Mouse (Mus musculus) heart, adult 2 months (tissue): ENCODE measurements at regions not wholly inside any gene's neighbourhood (a gene's known extent, or its start where the extent isn't known, plus 50 kb on each side); places are given as distances from the start of the nearest gene placed in this dataset.

Experiments
- DNase-seq, 2 experiments: peaks; one replicate each; pipeline ENCODE4 v3.0.0; 2021
- H3K27ac ChIP-seq: fragments of 200-600 bp; 2 replicates; pipeline ENCODE4 v1.8.1; 2022
- H3K27me3 ChIP-seq: fragments of 200-500 bp; 2 replicates; pipeline ENCODE4 v1.6.1; 2012; ENCODE audit warnings: mild to moderate bottlenecking, low read length, inconsistent platforms, mixed read lengths; ENCODE audit not compliant: control insufficient read depth, insufficient read depth
- H3K36me3 ChIP-seq: fragments of 200-500 bp; 2 replicates; pipeline ENCODE4 v1.6.1; 2012; ENCODE audit warnings: low read length, inconsistent platforms; ENCODE audit not compliant: control insufficient read depth, insufficient read depth
- H3K4me1 ChIP-seq: fragments of 200-500 bp; 2 replicates; pipeline ENCODE4 v1.6.1; 2011; ENCODE audit warnings: low read length; ENCODE audit not compliant: control insufficient read depth, insufficient read depth
- H3K4me3 ChIP-seq: fragments of 200-600 bp; 2 replicates; pipeline ENCODE4 v1.8.1; 2022
- H3K79me2 ChIP-seq: fragments of 200-500 bp; replicated peaks from 2 replicates; pipeline ENCODE4 v1.6.1; 2012; ENCODE audit warnings: mild to moderate bottlenecking, inconsistent platforms, low read length, moderate library complexity, mixed read lengths; ENCODE audit not compliant: control insufficient read depth, insufficient read depth
- H3K9ac ChIP-seq: fragments of 200-500 bp; 2 replicates; pipeline ENCODE4 v1.6.1; 2012; ENCODE audit warnings: low read depth, mild to moderate bottlenecking, control low read depth, inconsistent platforms, low read length, mixed read lengths
- CTCF ChIP-seq: fragments of 200-600 bp; IDR thresholded peaks from 2 replicates; pipeline ENCODE4 v1.8.1; 2022; ENCODE audit warnings: antibody characterized with exemption, mild to moderate bottlenecking, moderate library complexity
- EP300 ChIP-seq: fragments of 200-500 bp; IDR thresholded peaks from 2 replicates; pipeline ENCODE4 v1.6.1; 2011; ENCODE audit warnings: low read depth, low read length, control low read depth; ENCODE audit not compliant: insufficient read depth
- POLR2A ChIP-seq: fragments of 200-500 bp; IDR thresholded peaks from 2 replicates; pipeline ENCODE4 v1.6.1; 2011; ENCODE audit warnings: mild to moderate bottlenecking, low read depth, low read length, control low read depth; ENCODE audit not compliant: insufficient read depth
- WGBS: fragments of 180-500 bp; shearing (Covaris S2); methylation state at CpG from one replicate; pipeline ENCODE4 v1.1.7; 2018; 5-methylcytosine and 5-hydroxymethylcytosine counted together
- intact Hi-C: fragments of 180-260 bp; cut with DNase I; formaldehyde crosslinking; loops from one replicate; pipeline ENCODE4 v1.15.1; 2025

DNA sequence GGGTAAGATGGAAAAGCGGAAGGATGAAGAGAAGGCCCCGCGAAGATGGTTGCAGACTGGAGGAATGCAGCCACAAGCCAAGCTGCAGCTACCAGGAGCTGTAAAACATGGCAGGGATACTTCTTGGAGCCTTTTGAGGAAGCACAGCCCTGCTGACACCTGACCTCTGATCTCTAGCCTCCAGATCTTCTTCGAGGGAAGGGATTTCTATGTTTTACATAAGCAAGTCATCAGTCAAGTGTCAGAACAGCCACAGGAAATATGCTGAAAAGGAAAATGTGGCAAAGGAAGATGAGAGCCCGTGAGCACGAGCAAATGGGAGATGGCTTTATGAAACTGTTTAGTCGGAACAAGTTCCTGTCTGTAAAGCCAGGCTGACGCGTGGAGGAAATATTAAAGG is 219.1 kb downstream of the Tshz3 start:
- no peaks in the 10 kb centered on the region for H3K36me3 ChIP-seq

DNA sequence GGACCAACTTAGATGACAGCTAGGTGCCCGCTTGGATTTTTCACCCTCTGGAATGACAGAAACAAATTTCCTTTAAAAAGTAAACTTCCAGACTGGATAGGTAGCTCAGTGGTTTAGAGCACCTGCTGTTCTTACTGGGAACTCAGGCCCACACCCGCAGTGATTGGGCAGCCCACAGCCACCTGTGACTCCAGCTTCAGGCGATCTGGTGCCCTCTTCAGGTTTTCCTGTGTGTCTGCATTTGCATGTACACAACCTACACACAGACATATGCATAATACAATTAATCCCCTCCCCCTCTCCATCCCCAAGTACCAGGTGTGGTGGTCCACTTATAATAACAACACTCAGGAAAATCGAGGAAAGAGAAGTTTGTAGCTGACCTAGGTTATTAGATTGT is 221.5 kb downstream of the Tshz3 start:
- no peak for DNase-seq
- no peaks in the 10 kb centered on the region for H3K4me1 ChIP-seq
- TF ChIP-seq CTCF (no peak), POLR2A (no peak), EP300 (no peak)
- intact Hi-C loops, result no loop called here
- H3K79me2 ChIP-seq, result no peaks in the 10 kb centered on the region
- no peaks in the 10 kb centered on the region for H3K27me3 ChIP-seq
- H3K4me3 ChIP-seq, result no peak overlapping the region
- WGBS, result 81% methylated on average over 4 of the region's 4 CpGs
- H3K27ac ChIP-seq, result no peak overlapping the region
- H3K36me3 ChIP-seq, result no peaks in the 10 kb centered on the region
- no peak overlapping the region for H3K9ac ChIP-seq

More for the DNA sequence above, 219.1 kb downstream of the Tshz3 start:
- H3K4me1 ChIP-seq, result no peaks in the 10 kb centered on the region
- no peak for DNase-seq
- no peaks in the 10 kb centered on the region for H3K27me3 ChIP-seq
- no peak overlapping the region for H3K9ac ChIP-seq
- H3K79me2 ChIP-seq, result no peaks in the 10 kb centered on the region
- no peak for TF ChIP-seq CTCF
- no peak for TF ChIP-seq POLR2A
- no peak for TF ChIP-seq EP300
- WGBS, result 70% methylated on average over 9 of the region's 9 CpGs
- intact Hi-C loops, result no loop called here
- no peak overlapping the region for H3K4me3 ChIP-seq
- H3K27ac ChIP-seq, result no peak overlapping the region

DNA sequence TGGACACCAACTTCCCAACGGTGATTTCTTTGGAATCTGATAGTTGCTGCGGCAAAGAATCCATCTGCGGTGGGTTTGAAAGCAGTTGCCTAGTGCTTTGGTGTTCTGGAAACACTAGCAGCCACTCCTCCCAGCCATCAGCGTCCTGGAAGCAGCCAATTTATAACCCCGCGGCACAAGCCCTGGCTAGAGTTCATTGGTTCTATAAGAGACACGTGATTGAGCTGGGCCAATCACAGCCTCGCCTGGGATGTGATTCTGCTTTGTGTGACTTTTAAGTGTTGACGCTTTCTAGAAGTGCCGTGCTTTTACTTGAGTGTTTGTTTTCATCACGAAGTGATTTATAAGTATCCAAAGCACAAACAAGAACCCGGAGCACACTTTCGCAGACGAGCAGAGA is 223.1 kb downstream of the Tshz3 start:
- no peaks in the 10 kb centered on the region for H3K36me3 ChIP-seq
- H3K79me2 ChIP-seq, result no peaks in the 10 kb centered on the region
- no peaks in the 10 kb centered on the region for H3K4me1 ChIP-seq
- DNase-seq, result no peak
- intact Hi-C loops, result no loop called here
- no peak overlapping the region for H3K4me3 ChIP-seq
- no peak overlapping the region for H3K9ac ChIP-seq
- no peaks in the 10 kb centered on the region for H3K27me3 ChIP-seq
- TF ChIP-seq EP300 (no peak), CTCF (no peak), POLR2A (no peak)
- 60% methylated on average over 14 of the region's 14 CpGs for WGBS
- no peak overlapping the region for H3K27ac ChIP-seq

DNA sequence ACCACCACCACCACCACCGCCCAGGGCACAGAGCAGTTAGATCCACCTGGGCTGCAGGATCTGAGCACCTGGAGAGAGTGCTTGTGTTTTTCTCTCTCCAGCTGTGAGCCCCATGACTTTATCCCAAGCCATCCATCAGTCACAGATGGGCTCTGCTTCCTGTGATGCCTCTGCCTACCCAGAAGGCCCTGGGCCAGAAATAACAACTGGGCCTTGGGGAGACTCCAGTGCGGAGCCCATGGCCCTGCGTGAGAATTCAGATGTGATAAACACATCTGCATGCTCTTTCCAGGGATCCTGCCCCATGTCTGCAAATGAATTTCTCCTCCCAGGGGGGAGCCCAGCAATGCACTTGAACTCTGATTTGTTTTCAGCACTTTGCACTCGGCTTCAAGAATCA is 235.6 kb downstream of the Tshz3 start:
- 61% methylated on average over 4 of the region's 4 CpGs for WGBS
- Histone ChIP-seq H3K27me3 (no peaks in the 10 kb centered on the region; the same call in 1 of the 2 replicates), H3K4me1 (no peaks in the 10 kb centered on the region), H3K79me2 (no peaks in the 10 kb centered on the region), H3K9ac (no peak overlapping the region), H3K36me3 (no peaks in the 10 kb centered on the region), H3K27ac (no peak overlapping the region), H3K4me3 (no peak overlapping the region)
- intact Hi-C loops, result no loop called here
- TF ChIP-seq POLR2A, result no peak
- no peak for DNase-seq

DNA sequence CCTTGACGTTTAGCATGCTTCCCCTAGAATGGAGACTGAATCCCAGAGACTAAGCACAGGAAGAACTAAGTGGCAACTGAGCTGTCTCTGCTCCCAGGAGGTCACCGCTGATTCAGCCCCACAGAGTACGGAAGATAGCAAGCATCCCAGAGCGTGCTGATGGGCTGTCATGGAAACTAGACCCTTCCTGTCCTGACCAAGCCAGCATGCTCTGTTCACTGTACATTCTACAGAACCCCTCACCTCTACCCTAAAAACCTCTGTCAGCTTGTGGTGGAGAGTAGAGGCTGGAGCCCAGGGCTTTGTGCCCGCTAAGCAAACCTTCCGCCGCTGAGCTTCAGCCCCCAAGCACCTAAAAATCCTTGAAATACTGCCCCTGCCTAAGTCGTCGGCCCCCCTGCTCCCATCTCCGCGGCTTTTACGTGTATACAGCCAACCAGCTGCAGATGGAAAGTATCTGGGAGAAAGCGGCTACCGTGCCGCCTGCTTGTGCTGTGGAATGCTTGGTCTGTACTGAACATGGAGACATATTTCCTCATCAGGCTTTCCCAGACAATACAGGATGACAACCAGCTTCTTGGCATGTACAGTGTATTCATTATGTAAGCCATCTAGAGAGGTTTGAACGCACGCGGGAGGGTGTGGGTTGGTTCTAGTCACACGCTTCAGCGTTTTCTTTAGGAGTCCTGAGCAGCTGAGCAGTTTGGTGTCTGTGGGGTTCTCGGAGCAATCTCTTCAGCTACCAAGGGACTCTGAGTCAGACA is 237.1 kb downstream of the Tshz3 start:
- TF ChIP-seq CTCF, result no peak
- TF ChIP-seq POLR2A, result no peak
- TF ChIP-seq EP300, result no peak
- H3K27ac ChIP-seq, result no peak overlapping the region
- H3K4me3 ChIP-seq, result no peak overlapping the region
- H3K36me3 ChIP-seq, result no peaks in the 10 kb centered on the region
- no peaks in the 10 kb centered on the region for H3K27me3 ChIP-seq
- no peak for DNase-seq
- H3K9ac ChIP-seq, result no peak overlapping the region
- intact Hi-C loops, result no loop called here
- H3K79me2 ChIP-seq, result no peaks in the 10 kb centered on the region
- WGBS, result 72% methylated on average over 21 of the region's 21 CpGs
- H3K4me1 ChIP-seq, result no peaks in the 10 kb centered on the region

DNA sequence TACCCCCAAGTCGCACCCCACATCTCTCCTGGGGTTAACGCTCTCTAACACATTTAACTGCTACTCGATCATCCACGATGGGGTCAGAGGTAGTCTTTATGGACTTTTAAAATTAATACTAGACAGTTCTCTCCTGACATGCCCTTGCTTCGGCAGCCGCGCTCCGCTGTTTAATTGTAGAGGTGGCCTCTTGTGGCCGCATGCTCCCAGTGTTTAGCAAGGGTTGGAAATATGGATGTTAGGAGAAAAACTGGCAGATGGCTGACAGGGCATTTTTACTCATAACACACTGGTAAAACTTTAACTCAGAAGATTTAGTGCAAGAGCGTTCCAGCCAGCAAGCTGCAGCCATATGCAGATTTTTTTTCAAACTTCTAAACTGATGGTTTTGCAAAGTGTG is 242.7 kb downstream of the Tshz3 start:
- TF ChIP-seq CTCF (no peak), POLR2A (no peak), EP300 (no peak)
- Histone ChIP-seq H3K27me3 (no peaks in the 10 kb centered on the region), H3K4me3 (no peak overlapping the region), H3K79me2 (no peaks in the 10 kb centered on the region), H3K4me1 (no peaks in the 10 kb centered on the region), H3K9ac (no peak overlapping the region), H3K27ac (no peak overlapping the region), H3K36me3 (no peaks in the 10 kb centered on the region)
- WGBS, result 92% methylated on average over 10 of the region's 10 CpGs
- no peak for DNase-seq
- intact Hi-C loops, result no loop called here
